Mouse (Mus musculus) neural tube, embryonic 12.5 days (tissue): Measurements from ENCODE around the gene Pamr1. TPM values are rescaled to one million over a fixed set of nuclear protein-coding genes. Genes with fewer than 3 reads are reported as not detected.

ENCODE experiments used
- ATAC-seq: fragments of 200-750 bp; cut with Nextera tagmentation; 2 replicates; pipeline ENCODE4 v1.8.0; 2017; ENCODE audit warnings: low read depth, mild to moderate bottlenecking, moderate TSS enrichment, moderate library complexity; ENCODE audit not compliant: low FRiP score
- H3K27ac ChIP-seq: fragments of 300-500 bp; sonication (generic); 2 replicates; pipeline ENCODE4 v1.5.1; 2016
- H3K27me3 ChIP-seq: fragments of 300-500 bp; sonication (generic); replicated peaks from 2 replicates; pipeline ENCODE4 v1.6.1; 2016; ENCODE audit warnings: mild to moderate bottlenecking
- H3K36me3 ChIP-seq: fragments of 300-500 bp; sonication (generic); 2 replicates; pipeline ENCODE4 v1.6.1; 2016; ENCODE audit warnings: mild to moderate bottlenecking
- H3K4me1 ChIP-seq: fragments of 300-500 bp; sonication (generic); 2 replicates; pipeline ENCODE4 v1.6.1; 2016
- H3K4me2 ChIP-seq: fragments of 300-500 bp; sonication (generic); replicated peaks from 2 replicates; pipeline ENCODE4 v1.6.1; 2016; ENCODE audit warnings: mild to moderate bottlenecking
- H3K4me3 ChIP-seq: fragments of 300-500 bp; sonication (generic); 2 replicates; pipeline ENCODE4 v1.5.1; 2016
- H3K9ac ChIP-seq: fragments of 300-500 bp; sonication (generic); 2 replicates; pipeline ENCODE4 v1.6.1; 2016; ENCODE audit warnings: mild to moderate bottlenecking
- H3K9me3 ChIP-seq: fragments of 300-500 bp; sonication (generic); 2 replicates; pipeline ENCODE4 v1.6.1; 2016; ENCODE audit warnings: mild to moderate bottlenecking
- WGBS: fragments of 180-500 bp; shearing (Covaris S2); methylation state at CpG from one replicate; pipeline ENCODE4 v1.1.7; 2016; 5-methylcytosine and 5-hydroxymethylcytosine counted together
- polyA plus RNA-seq: library from polyadenylated mRNA; unstranded; fragments of >200 nt; fragmentation: Nextera tagmentation; extraction: Ambion mirVana; gene quantifications from 2 replicates; pipeline ENCODE4 v1.2.1, GENCODE M21; 2016

The Pamr1 gene
- polyA plus RNA-seq, 1 experiment from 2014 or later, result 5.2 TPM

DNA sequence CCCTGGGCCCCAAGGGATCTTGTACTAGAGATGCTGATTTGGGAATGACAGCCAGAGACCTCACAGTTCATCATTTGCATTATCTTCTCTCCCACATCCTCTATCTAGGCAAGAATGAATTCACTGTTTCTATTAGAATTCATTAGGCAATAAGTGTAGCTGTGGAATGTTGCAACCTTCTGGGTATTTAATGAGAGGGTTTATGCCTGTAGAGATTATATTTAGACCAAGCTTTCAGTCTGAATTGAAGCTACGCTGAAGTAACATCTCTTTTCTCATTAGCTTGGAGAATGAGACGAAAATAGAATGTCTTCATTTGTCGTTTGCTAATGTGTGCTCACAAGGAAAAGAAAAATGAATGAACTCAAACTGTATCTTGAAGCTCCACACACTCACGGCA lies 100.5 kb downstream of the Pamr1 start:
- no peak for ATAC-seq
- Histone ChIP-seq H3K9ac (no peak overlapping the region), H3K27ac (no peak overlapping the region), H3K36me3 (no peaks in the 10 kb centered on the region), H3K9me3 (no peaks in the 10 kb centered on the region), H3K27me3 (no peaks in the 10 kb centered on the region), H3K4me1 (no peaks in the 10 kb centered on the region), H3K4me3 (no peak overlapping the region), H3K4me2 (no peak overlapping the region)
- 86% methylated on average over 4 of the region's 4 CpGs for WGBS

GRCm38 (mm10) chr2:102655966-102656725 lies 106.3 kb downstream of the Pamr1 start:
- Histone ChIP-seq H3K36me3 (no peaks in the 10 kb centered on the region), H3K27ac (no peak overlapping the region), H3K27me3 (no peaks in the 10 kb centered on the region; the same call in 1 of the 2 replicates), H3K9me3 (no peaks in the 10 kb centered on the region), H3K4me3 (no peak overlapping the region), H3K4me1 (peaks cover 27% of the 10 kb centered on the region), H3K4me2 (no peak overlapping the region), H3K9ac (no peak overlapping the region)
- WGBS, result 22% methylated on average over 8 of the region's 8 CpGs
- ATAC-seq, result peak; percentile 59

DNA sequence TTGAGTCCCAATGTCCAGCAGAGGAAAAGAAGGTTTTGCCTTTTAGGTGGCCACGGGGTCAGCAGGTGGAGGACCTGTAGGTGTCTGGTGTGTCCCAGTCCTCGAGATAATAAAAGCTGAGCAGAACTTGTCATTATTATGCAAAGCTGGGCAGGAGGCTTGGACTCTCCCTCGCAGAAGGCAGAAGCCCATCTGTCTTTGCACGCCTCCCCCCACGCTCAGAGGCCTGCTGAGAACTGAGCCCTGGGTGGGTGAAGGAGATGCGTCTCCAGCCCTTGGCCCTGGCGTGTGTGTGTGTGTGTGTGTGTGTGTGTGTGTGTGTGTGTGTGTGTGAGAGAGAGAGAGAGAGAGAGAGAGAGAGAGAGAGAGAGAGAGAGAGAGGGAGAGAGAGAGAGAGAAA lies 107.9 kb downstream of the Pamr1 start:
- H3K9ac ChIP-seq, result 0 out of 2 replicates have a peak overlapping the region, but pooled peaks have one; percentile 81
- peak overlapping the region; percentile 93; the same call in 1 of the 2 replicates for H3K27ac ChIP-seq
- peaks cover 36% of the 10 kb centered on the region for H3K4me1 ChIP-seq
- peak; percentile 49 for ATAC-seq
- no peaks in the 10 kb centered on the region; the same call in 1 of the 2 replicates for H3K27me3 ChIP-seq
- 2% methylated on average over 7 of the region's 7 CpGs for WGBS
- H3K36me3 ChIP-seq, result no peaks in the 10 kb centered on the region
- no peaks in the 10 kb centered on the region for H3K9me3 ChIP-seq
- H3K4me2 ChIP-seq, result peak overlapping the region; percentile 73
- H3K4me3 ChIP-seq, result peak overlapping the region; percentile 78; the same call in 1 of the 2 replicates

GRCm38 (mm10) chr2:102658163-102658660 lies 108.4 kb downstream of the Pamr1 start, which contains the start of gene Slc1a2:
Gene Slc1a2, plus strand, starts transcription at chr2:102658659.
- H3K27ac ChIP-seq, result peak within 1 kb of the TSS; percentile 93
- H3K9me3 ChIP-seq, result no peaks in the 10 kb centered on the region
- under 1% methylated on average over 19 of the region's 20 CpGs for WGBS
- H3K27me3 ChIP-seq, result no peaks in the 10 kb centered on the region; the same call in 1 of the 2 replicates
- peaks cover 41% of the 10 kb centered on the region for H3K4me1 ChIP-seq
- no peaks in the 10 kb centered on the region for H3K36me3 ChIP-seq
- peak within 1 kb of the TSS; percentile 73 for H3K4me2 ChIP-seq
- H3K4me3 ChIP-seq, result peak within 1 kb of the TSS; percentile 78
- ATAC-seq, result peak; percentile 43
- peak within 1 kb of the TSS; percentile 81 for H3K9ac ChIP-seq

DNA sequence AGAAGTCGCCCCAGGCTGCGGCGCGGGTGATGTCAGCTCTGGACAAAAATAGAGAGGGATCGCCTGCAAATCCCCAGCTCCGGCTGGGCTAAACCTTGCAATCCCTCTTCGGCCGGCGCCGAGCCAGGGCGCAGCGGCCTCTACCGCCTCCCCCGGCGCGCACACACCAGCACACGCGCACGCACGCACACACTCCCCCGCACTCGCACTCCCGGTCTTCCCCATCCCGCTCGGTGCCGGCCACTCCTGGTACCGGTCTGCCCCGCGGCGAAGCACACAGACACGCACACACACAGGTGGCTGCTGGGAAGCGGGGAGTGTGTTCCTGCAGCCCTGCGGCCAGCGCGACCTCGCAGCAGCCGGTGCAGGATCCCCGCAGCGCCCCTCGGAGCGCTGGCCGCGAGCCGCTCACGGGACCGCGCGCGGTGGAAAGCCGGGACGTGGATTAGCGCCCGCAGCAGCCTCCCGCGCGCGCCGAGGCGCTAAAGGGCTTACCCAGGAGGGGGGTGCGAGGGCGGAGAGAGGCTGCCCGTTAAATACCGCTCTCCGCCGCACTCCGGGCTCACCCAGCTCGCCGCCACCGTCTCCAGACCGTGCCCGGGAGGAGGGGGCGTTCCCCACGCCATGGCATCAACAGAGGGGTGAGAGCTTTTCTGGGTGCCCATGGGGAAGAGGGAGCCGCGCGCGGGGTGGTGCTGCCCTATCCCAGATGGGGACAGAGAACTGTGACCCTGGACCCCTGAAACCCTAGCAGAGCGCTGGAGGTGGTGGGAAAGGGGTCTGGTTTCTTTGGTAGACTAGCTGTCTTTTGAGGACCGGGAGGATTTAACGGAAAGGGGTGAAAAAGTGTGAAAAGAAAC lies 109.1 kb downstream of the Pamr1 start:
- Histone ChIP-seq H3K4me1 (peaks cover 47% of the 10 kb centered on the region), H3K9ac (peak overlapping the region; percentile 81), H3K27me3 (no peaks in the 10 kb centered on the region; the same call in 1 of the 2 replicates), H3K4me3 (peak overlapping the region; percentile 78), H3K4me2 (peak overlapping the region; percentile 73), H3K9me3 (no peaks in the 10 kb centered on the region), H3K27ac (peak overlapping the region; percentile 93), H3K36me3 (no peaks in the 10 kb centered on the region)
- WGBS, result under 1% methylated on average over 80 of the region's 80 CpGs
- peak; percentile 77 for ATAC-seq

DNA sequence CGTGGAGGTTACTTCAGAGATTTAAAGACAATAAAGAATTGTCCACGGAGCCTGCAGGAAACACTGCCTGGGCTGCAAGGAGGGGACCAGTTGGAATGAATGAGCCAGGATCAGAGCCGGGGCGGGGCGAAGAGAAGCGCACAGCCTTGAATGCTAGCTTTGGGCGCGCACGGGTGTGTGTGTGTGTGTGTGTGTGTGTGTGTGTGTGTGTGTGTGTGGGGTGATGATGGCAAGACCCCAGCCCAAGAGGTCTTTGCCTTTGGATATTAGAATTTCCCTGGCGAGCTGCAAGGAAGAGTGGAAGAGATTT lies 109.7 kb downstream of the Pamr1 start:
- Histone ChIP-seq H3K27me3 (no peaks in the 10 kb centered on the region; the same call in 1 of the 2 replicates), H3K9ac (peak overlapping the region; percentile 81), H3K4me2 (peak overlapping the region; percentile 73), H3K27ac (0 out of 2 replicates have a peak overlapping the region, but pooled peaks have one; percentile 93), H3K36me3 (no peaks in the 10 kb centered on the region), H3K9me3 (no peaks in the 10 kb centered on the region), H3K4me3 (peak overlapping the region; percentile 78), H3K4me1 (peaks cover 52% of the 10 kb centered on the region)
- WGBS, result 2% methylated on average over 10 of the region's 10 CpGs
- no peak for ATAC-seq

- 44% methylated on average over 2 of the region's 2 CpGs for WGBS
- peaks cover 48% of the 10 kb centered on the region for H3K4me1 ChIP-seq
- no peak for ATAC-seq
Measured at GRCm38 (mm10) chr2:102661052-102661451, 111.2 kb downstream of the Pamr1 start.

GRCm38 (mm10) chr2:102662911-102663310 lies 113.1 kb downstream of the Pamr1 start:
- Histone ChIP-seq H3K4me2 (peak overlapping the region; percentile 73), H3K27me3 (no peaks in the 10 kb centered on the region; the same call in 1 of the 2 replicates), H3K9ac (no peak overlapping the region), H3K4me1 (peaks cover 38% of the 10 kb centered on the region), H3K27ac (peak overlapping the region; percentile 34; the same call in 1 of the 2 replicates), H3K4me3 (no peak overlapping the region), H3K9me3 (no peaks in the 10 kb centered on the region), H3K36me3 (no peaks in the 10 kb centered on the region)
- no peak for ATAC-seq
- WGBS, result 46% methylated on average over 9 of the region's 9 CpGs

More at GRCm38 (mm10) chr2:102661052-102661451, 111.2 kb downstream of the Pamr1 start:
- H3K36me3 ChIP-seq, result no peaks in the 10 kb centered on the region
- H3K27me3 ChIP-seq, result no peaks in the 10 kb centered on the region; the same call in 1 of the 2 replicates
- no peak overlapping the region for H3K9ac ChIP-seq
- peak overlapping the region; percentile 3; the same call in 1 of the 2 replicates for H3K4me3 ChIP-seq
- no peaks in the 10 kb centered on the region for H3K9me3 ChIP-seq
- H3K27ac ChIP-seq, result no peak overlapping the region
- H3K4me2 ChIP-seq, result peak overlapping the region; percentile 73

DNA sequence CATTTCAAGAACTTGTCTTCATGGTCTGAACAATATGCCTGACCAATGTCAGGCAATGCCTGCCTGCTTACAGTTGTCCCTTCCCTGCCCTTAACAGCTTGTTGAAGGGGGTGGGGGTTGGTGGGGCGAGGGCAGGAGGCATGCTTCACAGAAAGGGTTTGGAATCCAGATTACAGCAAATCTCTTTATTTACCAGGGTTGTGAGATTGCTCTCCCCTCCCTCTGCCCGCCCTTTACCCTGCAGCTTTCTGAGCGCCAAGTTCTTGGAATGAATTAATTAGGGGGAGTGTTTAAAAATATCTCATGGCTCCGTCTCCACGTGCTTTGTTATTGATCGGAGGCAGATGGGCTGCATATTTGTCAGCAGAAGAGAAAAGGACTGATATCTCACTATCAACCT lies 113.5 kb downstream of the Pamr1 start:
- H3K27ac ChIP-seq, result peak overlapping the region; percentile 34; the same call in 1 of the 2 replicates
- no peaks in the 10 kb centered on the region for H3K36me3 ChIP-seq
- no peak overlapping the region for H3K4me3 ChIP-seq
- H3K9ac ChIP-seq, result 0 out of 2 replicates have a peak overlapping the region, but pooled peaks have one; percentile 33
- peaks cover 34% of the 10 kb centered on the region for H3K4me1 ChIP-seq
- WGBS, result 12% methylated on average over 6 of the region's 6 CpGs
- H3K27me3 ChIP-seq, result no peaks in the 10 kb centered on the region; the same call in 1 of the 2 replicates
- no peaks in the 10 kb centered on the region for H3K9me3 ChIP-seq
- no peak for ATAC-seq
- peak overlapping the region; percentile 73 for H3K4me2 ChIP-seq

DNA sequence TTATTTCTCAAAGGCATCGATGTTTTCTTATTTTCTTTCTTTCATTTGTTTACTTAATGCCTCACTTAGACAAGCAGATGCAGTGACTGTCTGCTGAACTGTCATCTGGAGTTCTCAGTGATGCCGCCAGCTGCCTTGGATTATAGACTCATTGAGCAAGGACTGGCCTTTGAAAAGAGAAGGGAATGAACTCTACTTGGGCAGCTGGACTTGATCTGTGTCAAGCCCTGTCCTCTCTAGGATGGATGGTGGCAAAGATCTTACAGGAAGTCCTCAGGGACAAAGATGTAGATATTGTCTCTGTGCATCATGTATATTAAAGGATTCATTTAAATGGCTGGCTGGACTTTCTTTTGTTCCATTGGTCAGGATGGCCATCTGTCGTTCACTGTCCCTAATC lies 114.1 kb downstream of the Pamr1 start:
- Histone ChIP-seq H3K9ac (no peak overlapping the region), H3K27me3 (no peaks in the 10 kb centered on the region; the same call in 1 of the 2 replicates), H3K36me3 (no peaks in the 10 kb centered on the region), H3K9me3 (no peaks in the 10 kb centered on the region), H3K4me1 (peaks cover 34% of the 10 kb centered on the region), H3K4me3 (no peak overlapping the region), H3K4me2 (peak overlapping the region; percentile 34), H3K27ac (no peak overlapping the region)
- WGBS, result 50% methylated on average over 3 of the region's 3 CpGs
- no peak for ATAC-seq

GRCm38 (mm10) chr2:102667981-102668380 lies 118.2 kb downstream of the Pamr1 start:
- Histone ChIP-seq H3K9ac (no peak overlapping the region), H3K36me3 (no peaks in the 10 kb centered on the region), H3K4me3 (no peak overlapping the region), H3K27me3 (no peaks in the 10 kb centered on the region), H3K27ac (no peak overlapping the region), H3K4me2 (no peak overlapping the region), H3K9me3 (no peaks in the 10 kb centered on the region), H3K4me1 (peaks cover 22% of the 10 kb centered on the region)
- no peak for ATAC-seq
- WGBS, result 83% methylated on average over 6 of the region's 6 CpGs

GRCm38 (mm10) chr2:102669580-102669979 lies 119.8 kb downstream of the Pamr1 start:
- no peak overlapping the region for H3K4me2 ChIP-seq
- no peaks in the 10 kb centered on the region for H3K9me3 ChIP-seq
- no peaks in the 10 kb centered on the region for H3K27me3 ChIP-seq
- H3K36me3 ChIP-seq, result no peaks in the 10 kb centered on the region
- H3K4me3 ChIP-seq, result no peak overlapping the region
- no peak for ATAC-seq
- no peak overlapping the region for H3K9ac ChIP-seq
- no peak overlapping the region for H3K27ac ChIP-seq
- WGBS, result 10% methylated on average over 6 of the region's 6 CpGs
- peaks cover 23% of the 10 kb centered on the region for H3K4me1 ChIP-seq
